Mouse (Mus musculus): ENCODE measurements around the gene Nfatc2.

Gene Nfatc2

GRCm38 (mm10) chr2:168432394-168432793, 169.1 kb downstream of the Nfatc2 start:
- DNase-seq = no peak

- DNase-seq = no peak
Observed at GRCm38 (mm10) chr2:168429598-168429997, 171.9 kb downstream of the Nfatc2 start.

- no peak for DNase-seq
Observed at GRCm38 (mm10) chr2:168428375-168428901, 173.0 kb downstream of the Nfatc2 start.
